Mouse (Mus musculus) forebrain, embryonic 11.5 days (tissue): ENCODE measurements around the gene Ano1. TPM values are rescaled to one million over a fixed set of nuclear protein-coding genes. Genes with fewer than 3 reads are reported as not detected.

ENCODE experiments used
- ATAC-seq: fragments of 200-750 bp; cut with Nextera tagmentation; replicated peaks from 2 replicates; pipeline ENCODE4 v1.8.0; 2017; ENCODE audit warnings: moderate TSS enrichment; ENCODE audit not compliant: low FRiP score
- DNase-seq: peaks from one replicate; pipeline ENCODE4 v3.0.0-alpha.2; 2017; ENCODE audit warnings: low spot score
- H3K27ac ChIP-seq: fragments of 300-500 bp; sonication (generic); 2 replicates; pipeline ENCODE4 v1.5.1; 2014; ENCODE audit warnings: low read depth, low read length
- H3K27me3 ChIP-seq: fragments of 300-500 bp; sonication (generic); 2 replicates; pipeline ENCODE4 v1.6.1; 2014; ENCODE audit warnings: mild to moderate bottlenecking, low read length, mixed read lengths; ENCODE audit not compliant: control insufficient read depth, insufficient read depth
- H3K36me3 ChIP-seq: fragments of 300-500 bp; sonication (generic); 2 replicates; pipeline ENCODE4 v1.6.1; 2014; ENCODE audit warnings: mild to moderate bottlenecking, low read length, moderate library complexity, mixed read lengths; ENCODE audit not compliant: control insufficient read depth, insufficient read depth
- H3K4me1 ChIP-seq: fragments of 300-500 bp; sonication (generic); replicated peaks from 2 replicates; pipeline ENCODE4 v1.6.1; 2014; ENCODE audit warnings: low read length, mixed read lengths; ENCODE audit not compliant: control insufficient read depth, insufficient read depth
- H3K4me2 ChIP-seq: fragments of 300-500 bp; sonication (generic); 2 replicates; pipeline ENCODE4 v1.6.1; 2014; ENCODE audit warnings: low read depth, mild to moderate bottlenecking, low read length, moderate library complexity, mixed read lengths; ENCODE audit not compliant: severe bottlenecking
- H3K4me3 ChIP-seq: fragments of 300-500 bp; sonication (generic); 2 replicates; pipeline ENCODE4 v1.5.1; 2014; ENCODE audit warnings: low read depth, low read length
- H3K9ac ChIP-seq: fragments of 300-500 bp; sonication (generic); 2 replicates; pipeline ENCODE4 v1.6.1; 2014; ENCODE audit warnings: low read length
- H3K9me3 ChIP-seq: fragments of 300-500 bp; sonication (generic); 2 replicates; pipeline ENCODE4 v1.6.1; 2016; ENCODE audit warnings: low read length, mixed read lengths; ENCODE audit not compliant: control insufficient read depth
- WGBS: fragments of 180-500 bp; shearing (Covaris S2); extraction: QIAGEN DNeasy Blood & Tissue Kit; methylation state at CpG from one replicate; pipeline ENCODE4 v1.1.7; 2014; 5-methylcytosine and 5-hydroxymethylcytosine counted together
- polyA plus RNA-seq: library from polyadenylated mRNA; unstranded; fragments of >200 nt; fragmentation: Nextera tagmentation; extraction: Ambion mirVana; gene quantifications from 2 replicates; pipeline ENCODE4 v1.2.1, GENCODE M21; 2014

Gene Ano1
- polyA plus RNA-seq, 1 experiment from 2014 or later = 22.9 TPM

- Histone ChIP-seq H3K4me1 (peaks cover 6% of the 10 kb centered on the region; the same call in 1 of the 2 replicates), H3K4me3 (peak overlapping the region; percentile 31), H3K27ac (no peak overlapping the region), H3K36me3 (no peaks in the 10 kb centered on the region), H3K9me3 (no peaks in the 10 kb centered on the region; the same call in 1 of the 2 replicates), H3K4me2 (peak overlapping the region; percentile 67), H3K9ac (peak overlapping the region; percentile 52), H3K27me3 (peaks cover 12% of the 10 kb centered on the region)
- DNase-seq (peak; percentile 62), ATAC-seq (0 out of 2 replicates have a peak, but pooled peaks have one; percentile 29)
- 10% methylated on average over 68 of the region's 68 CpGs for WGBS
Measured at GRCm38 (mm10) chr7:144678241-144679030, 73.3 kb downstream of the Ano1 start.

GRCm38 (mm10) chr7:144677341-144678086 lies 74.3 kb downstream of the Ano1 start:
- H3K27me3 ChIP-seq = peaks cover 12% of the 10 kb centered on the region

GRCm38 (mm10) chr7:144675632-144676031 lies 76.1 kb downstream of the Ano1 start:
- ATAC-seq (no peak), DNase-seq (no peak)
- Histone ChIP-seq H3K36me3 (no peaks in the 10 kb centered on the region), H3K9me3 (no peaks in the 10 kb centered on the region), H3K4me2 (no peak overlapping the region), H3K4me3 (no peak overlapping the region), H3K27me3 (peaks cover 12% of the 10 kb centered on the region), H3K9ac (no peak overlapping the region), H3K27ac (no peak overlapping the region), H3K4me1 (peaks cover 6% of the 10 kb centered on the region; the same call in 1 of the 2 replicates)
- 98% methylated on average over 8 of the region's 8 CpGs for WGBS

More at GRCm38 (mm10) chr7:144677341-144678086, 74.3 kb downstream of the Ano1 start:
- ATAC-seq (peak; percentile 26; the same call in 1 of the 2 replicates), DNase-seq (no peak)
- no peaks in the 10 kb centered on the region for H3K36me3 ChIP-seq
- 0 out of 2 replicates have a peak overlapping the region, but pooled peaks have one; percentile 3 for H3K4me2 ChIP-seq
- H3K27ac ChIP-seq = no peak overlapping the region
- 40% methylated on average over 11 of the region's 12 CpGs for WGBS
- H3K9me3 ChIP-seq = no peaks in the 10 kb centered on the region; the same call in 1 of the 2 replicates
- peaks cover 6% of the 10 kb centered on the region; the same call in 1 of the 2 replicates for H3K4me1 ChIP-seq
- no peak overlapping the region for H3K9ac ChIP-seq
- H3K4me3 ChIP-seq = no peak overlapping the region

GRCm38 (mm10) chr7:144669895-144670294 lies 81.9 kb downstream of the Ano1 start:
- no peaks in the 10 kb centered on the region; the same call in 1 of the 2 replicates for H3K4me1 ChIP-seq
- H3K4me2 ChIP-seq = no peak overlapping the region
- WGBS = 98% methylated on average over 2 of the region's 2 CpGs
- H3K9ac ChIP-seq = no peak overlapping the region
- no peak overlapping the region for H3K27ac ChIP-seq
- no peaks in the 10 kb centered on the region for H3K36me3 ChIP-seq
- no peaks in the 10 kb centered on the region for H3K9me3 ChIP-seq
- H3K4me3 ChIP-seq = no peak overlapping the region
- H3K27me3 ChIP-seq = no peaks in the 10 kb centered on the region
- DNase-seq (no peak), ATAC-seq (no peak)

GRCm38 (mm10) chr7:144668603-144669278 lies 83.0 kb downstream of the Ano1 start:
- peaks cover 3% of the 10 kb centered on the region; the same call in 1 of the 2 replicates for H3K4me1 ChIP-seq
- no peak overlapping the region for H3K4me2 ChIP-seq
- no peaks in the 10 kb centered on the region for H3K9me3 ChIP-seq
- no peak overlapping the region for H3K9ac ChIP-seq
- ATAC-seq = no peak
- 64% methylated on average over 7 of the region's 7 CpGs for WGBS
- DNase-seq = no peak
- no peak overlapping the region for H3K27ac ChIP-seq
- H3K36me3 ChIP-seq = no peaks in the 10 kb centered on the region
- H3K27me3 ChIP-seq = no peaks in the 10 kb centered on the region; the same call in 1 of the 2 replicates
- H3K4me3 ChIP-seq = no peak overlapping the region

DNA sequence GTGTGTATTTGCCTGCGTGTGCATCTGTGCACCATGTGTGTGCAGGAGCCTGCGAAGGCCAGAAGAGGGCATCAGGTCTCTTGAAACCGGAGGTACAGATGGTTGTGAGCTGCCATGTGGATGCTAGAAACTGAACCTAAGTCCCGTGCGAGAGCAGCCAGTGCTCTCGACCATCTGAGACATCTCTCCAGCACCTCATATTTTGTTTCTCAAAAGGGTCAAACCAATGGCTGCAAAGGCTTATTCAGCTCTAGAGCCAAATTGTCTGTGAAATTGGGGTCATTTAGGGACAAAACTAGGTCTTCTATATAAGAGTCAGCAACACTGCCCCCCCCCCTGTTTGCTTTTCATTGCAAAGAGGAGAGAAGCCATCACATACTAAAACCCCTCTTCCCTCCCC lies 84.7 kb downstream of the Ano1 start:
- H3K4me1 ChIP-seq = peaks cover 3% of the 10 kb centered on the region; the same call in 1 of the 2 replicates
- H3K4me2 ChIP-seq = no peak overlapping the region
- H3K9ac ChIP-seq = no peak overlapping the region
- H3K9me3 ChIP-seq = no peaks in the 10 kb centered on the region
- H3K27me3 ChIP-seq = no peaks in the 10 kb centered on the region; the same call in 1 of the 2 replicates
- ATAC-seq (no peak), DNase-seq (no peak)
- no peaks in the 10 kb centered on the region for H3K36me3 ChIP-seq
- 96% methylated on average over 6 of the region's 6 CpGs for WGBS
- no peak overlapping the region for H3K27ac ChIP-seq
- H3K4me3 ChIP-seq = no peak overlapping the region

DNA sequence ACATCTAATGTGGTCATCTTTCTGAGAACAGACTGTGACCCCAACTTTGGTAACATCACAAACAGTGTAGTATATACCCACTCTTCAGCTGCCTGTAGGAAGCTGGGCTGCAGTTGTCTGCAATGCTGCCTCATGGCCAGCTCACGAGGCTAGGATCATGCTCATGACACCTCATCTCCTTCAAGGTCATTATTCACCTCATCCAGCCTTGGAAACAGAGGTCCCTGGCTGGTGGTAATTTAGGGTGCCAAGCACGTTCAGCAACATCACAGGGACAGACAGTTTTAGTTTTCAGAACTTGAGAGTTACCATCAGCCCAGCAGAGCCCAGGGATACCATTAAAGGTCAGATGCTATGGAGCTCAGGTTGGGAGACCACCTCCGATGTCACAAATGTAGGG lies 86.2 kb downstream of the Ano1 start:
- WGBS = 88% methylated on average over 3 of the region's 3 CpGs
- Histone ChIP-seq H3K4me2 (no peak overlapping the region), H3K27ac (no peak overlapping the region), H3K4me1 (peaks cover 3% of the 10 kb centered on the region; the same call in 1 of the 2 replicates), H3K4me3 (no peak overlapping the region), H3K27me3 (no peaks in the 10 kb centered on the region; the same call in 1 of the 2 replicates), H3K36me3 (no peaks in the 10 kb centered on the region; the same call in 1 of the 2 replicates), H3K9ac (no peak overlapping the region), H3K9me3 (no peaks in the 10 kb centered on the region)
- ATAC-seq (no peak), DNase-seq (no peak)

GRCm38 (mm10) chr7:144663566-144663965 lies 88.2 kb downstream of the Ano1 start:
- H3K4me3 ChIP-seq = no peak overlapping the region
- no peaks in the 10 kb centered on the region; the same call in 1 of the 2 replicates for H3K27me3 ChIP-seq
- DNase-seq = no peak
- 65% methylated on average over 6 of the region's 6 CpGs for WGBS
- no peak overlapping the region for H3K4me2 ChIP-seq
- H3K27ac ChIP-seq = no peak overlapping the region
- ATAC-seq = no peak
- H3K36me3 ChIP-seq = no peaks in the 10 kb centered on the region; the same call in 1 of the 2 replicates
- H3K4me1 ChIP-seq = peaks cover 3% of the 10 kb centered on the region; the same call in 1 of the 2 replicates
- H3K9me3 ChIP-seq = no peaks in the 10 kb centered on the region
- H3K9ac ChIP-seq = no peak overlapping the region
